Mouse (Mus musculus) heart, embryonic 15.5 days (tissue): ENCODE results near the gene Tubg2. TPM values are rescaled to one million over a fixed set of nuclear protein-coding genes. Genes with fewer than 3 reads are reported as not detected.

Experiments used
- ATAC-seq: fragments of 200-750 bp; cut with Nextera tagmentation; replicated peaks from 2 replicates; pipeline ENCODE4 v1.8.0; 2017; ENCODE audit warnings: low read depth, moderate TSS enrichment; ENCODE audit not compliant: insufficient number of reproducible peaks, insufficient read depth, low FRiP score
- H3K27ac ChIP-seq: fragments of 300-500 bp; sonication (generic); 2 replicates; pipeline ENCODE4 v1.5.1; 2015; ENCODE audit warnings: mild to moderate bottlenecking, inconsistent platforms
- H3K27me3 ChIP-seq: fragments of 300-500 bp; sonication (generic); 2 replicates; pipeline ENCODE4 v1.6.1; 2015; ENCODE audit warnings: inconsistent platforms
- H3K36me3 ChIP-seq: fragments of 300-500 bp; sonication (generic); 2 replicates; pipeline ENCODE4 v1.6.1; 2015; ENCODE audit warnings: mild to moderate bottlenecking, inconsistent platforms
- H3K4me1 ChIP-seq: fragments of 300-500 bp; sonication (generic); replicated peaks from 2 replicates; pipeline ENCODE4 v1.6.1; 2015; ENCODE audit warnings: inconsistent platforms
- H3K4me2 ChIP-seq: fragments of 300-500 bp; sonication (generic); 2 replicates; pipeline ENCODE4 v1.6.1; 2015; ENCODE audit warnings: inconsistent platforms, mild to moderate bottlenecking, moderate library complexity
- H3K4me3 ChIP-seq: fragments of 300-500 bp; sonication (generic); 2 replicates; pipeline ENCODE4 v1.5.1; 2015; ENCODE audit warnings: mild to moderate bottlenecking, inconsistent platforms
- H3K9ac ChIP-seq: fragments of 300-500 bp; sonication (generic); 2 replicates; pipeline ENCODE4 v1.6.1; 2015; ENCODE audit warnings: mild to moderate bottlenecking, inconsistent platforms
- H3K9me3 ChIP-seq: fragments of 300-500 bp; sonication (generic); replicated peaks from 2 replicates; pipeline ENCODE4 v1.6.1; 2016; ENCODE audit warnings: inconsistent platforms
- WGBS: fragments of 180-500 bp; shearing (Covaris S2); methylation state at CpG from one replicate; pipeline ENCODE4 v1.1.7; 2015; ENCODE audit warnings: mixed read lengths; 5-methylcytosine and 5-hydroxymethylcytosine counted together
- polyA plus RNA-seq: library from polyadenylated mRNA; unstranded; fragments of >200 nt; fragmentation: Nextera tagmentation; extraction: Ambion mirVana; gene quantifications from 2 replicates; pipeline ENCODE4 v1.2.1, GENCODE M21; 2015

Gene Tubg2
- polyA plus RNA-seq, 1 experiment from 2014 or later: 2.7 TPM

- Histone ChIP-seq H3K27ac (no peak overlapping the region), H3K9me3 (no peaks in the 10 kb centered on the region), H3K4me3 (no peak overlapping the region), H3K27me3 (peaks cover 37% of the 10 kb centered on the region), H3K4me1 (peaks cover 22% of the 10 kb centered on the region), H3K36me3 (no peaks in the 10 kb centered on the region), H3K9ac (no peak overlapping the region), H3K4me2 (no peak overlapping the region)
- WGBS: 42% methylated on average over 10 of the region's 10 CpGs
- no peak for ATAC-seq
These were observed 25.4 kb downstream of the Tubg2 start for GRCm38 (mm10) chr11:101180846-101181740.

GRCm38 (mm10) chr11:101181961-101182360 lies 26.3 kb downstream of the Tubg2 start:
- Histone ChIP-seq H3K4me2 (no peak overlapping the region), H3K27me3 (peaks cover 30% of the 10 kb centered on the region), H3K9ac (no peak overlapping the region), H3K27ac (no peak overlapping the region), H3K9me3 (no peaks in the 10 kb centered on the region), H3K4me1 (peaks cover 14% of the 10 kb centered on the region), H3K36me3 (no peaks in the 10 kb centered on the region), H3K4me3 (no peak overlapping the region)
- 90% methylated on average over 11 of the region's 11 CpGs for WGBS
- no peak for ATAC-seq

GRCm38 (mm10) chr11:101182771-101183517 lies 27.2 kb downstream of the Tubg2 start:
- H3K4me1 ChIP-seq: peaks cover 9% of the 10 kb centered on the region; the same call in 1 of the 2 replicates
- no peak; the same call in 1 of the 2 replicates for ATAC-seq
- no peak overlapping the region for H3K4me3 ChIP-seq
- H3K36me3 ChIP-seq: no peaks in the 10 kb centered on the region
- 57% methylated on average over 14 of the region's 14 CpGs for WGBS
- H3K9ac ChIP-seq: no peak overlapping the region
- no peak overlapping the region for H3K27ac ChIP-seq
- H3K27me3 ChIP-seq: peaks cover 20% of the 10 kb centered on the region; the same call in 1 of the 2 replicates
- no peaks in the 10 kb centered on the region for H3K9me3 ChIP-seq
- H3K4me2 ChIP-seq: no peak overlapping the region

- no peak overlapping the region for H3K27ac ChIP-seq
- no peak overlapping the region for H3K4me2 ChIP-seq
- 0 out of 2 replicates have a peak, but pooled peaks cover 5% of the 10 kb centered on the region for H3K27me3 ChIP-seq
- H3K9ac ChIP-seq: no peak overlapping the region
- H3K4me1 ChIP-seq: peaks cover 17% of the 10 kb centered on the region
- H3K36me3 ChIP-seq: no peaks in the 10 kb centered on the region
- H3K9me3 ChIP-seq: no peaks in the 10 kb centered on the region
- H3K4me3 ChIP-seq: no peak overlapping the region
- 87% methylated on average over 12 of the region's 12 CpGs for WGBS
- no peak for ATAC-seq
These were observed 29.3 kb downstream of the Tubg2 start for GRCm38 (mm10) chr11:101184984-101185383.

GRCm38 (mm10) chr11:101185441-101185840 lies 29.7 kb downstream of the Tubg2 start:
- no peaks in the 10 kb centered on the region for H3K36me3 ChIP-seq
- 0 out of 2 replicates have a peak, but pooled peaks cover 5% of the 10 kb centered on the region for H3K27me3 ChIP-seq
- no peak overlapping the region for H3K4me2 ChIP-seq
- H3K4me1 ChIP-seq: peaks cover 19% of the 10 kb centered on the region
- WGBS: 91% methylated on average over 4 of the region's 4 CpGs
- no peak overlapping the region for H3K27ac ChIP-seq
- no peaks in the 10 kb centered on the region for H3K9me3 ChIP-seq
- H3K9ac ChIP-seq: no peak overlapping the region
- H3K4me3 ChIP-seq: no peak overlapping the region
- no peak for ATAC-seq

- no peak overlapping the region for H3K9ac ChIP-seq
- no peaks in the 10 kb centered on the region for H3K9me3 ChIP-seq
- WGBS: 79% methylated on average over 27 of the region's 27 CpGs
- ATAC-seq: no peak
- H3K4me1 ChIP-seq: peaks cover 30% of the 10 kb centered on the region
- no peaks in the 10 kb centered on the region for H3K36me3 ChIP-seq
- no peak overlapping the region for H3K27ac ChIP-seq
- no peak overlapping the region for H3K4me3 ChIP-seq
- H3K4me2 ChIP-seq: no peak overlapping the region
- 0 out of 2 replicates have a peak, but pooled peaks cover 5% of the 10 kb centered on the region for H3K27me3 ChIP-seq
These were observed 31.0 kb downstream of the Tubg2 start for GRCm38 (mm10) chr11:101186526-101187247.

- no peak overlapping the region for H3K4me2 ChIP-seq
- 0 out of 2 replicates have a peak, but pooled peaks cover 5% of the 10 kb centered on the region for H3K27me3 ChIP-seq
- H3K4me3 ChIP-seq: no peak overlapping the region
- WGBS: 87% methylated on average over 5 of the region's 5 CpGs
- H3K9ac ChIP-seq: no peak overlapping the region
- H3K9me3 ChIP-seq: no peaks in the 10 kb centered on the region
- 0 out of 2 replicates have a peak, but pooled peaks cover 2% of the 10 kb centered on the region for H3K36me3 ChIP-seq
- H3K27ac ChIP-seq: no peak overlapping the region
- no peak for ATAC-seq
- H3K4me1 ChIP-seq: peaks cover 30% of the 10 kb centered on the region
These were observed 31.8 kb downstream of the Tubg2 start for GRCm38 (mm10) chr11:101187541-101187940.

GRCm38 (mm10) chr11:101188166-101188805 lies 32.6 kb downstream of the Tubg2 start:
- Histone ChIP-seq H3K27ac (peak overlapping the region; percentile 80; the same call in 1 of the 2 replicates), H3K9me3 (no peaks in the 10 kb centered on the region), H3K4me3 (no peak overlapping the region), H3K4me2 (no peak overlapping the region), H3K27me3 (0 out of 2 replicates have a peak, but pooled peaks cover 3% of the 10 kb centered on the region), H3K4me1 (peaks cover 37% of the 10 kb centered on the region), H3K36me3 (0 out of 2 replicates have a peak, but pooled peaks cover 4% of the 10 kb centered on the region), H3K9ac (no peak overlapping the region)
- 76% methylated on average over 11 of the region's 11 CpGs for WGBS
- no peak for ATAC-seq

GRCm38 (mm10) chr11:101189495-101190180 lies 33.9 kb downstream of the Tubg2 start:
- Histone ChIP-seq H3K27me3 (no peaks in the 10 kb centered on the region), H3K4me1 (peaks cover 50% of the 10 kb centered on the region), H3K4me3 (no peak overlapping the region), H3K9ac (no peak overlapping the region), H3K27ac (peak overlapping the region; percentile 80), H3K4me2 (no peak overlapping the region; the same call in 1 of the 2 replicates), H3K36me3 (0 out of 2 replicates have a peak, but pooled peaks cover 4% of the 10 kb centered on the region), H3K9me3 (no peaks in the 10 kb centered on the region)
- ATAC-seq: peak; percentile 85
- WGBS: 7% methylated on average over 6 of the region's 6 CpGs
